Mouse (Mus musculus): ENCODE results near the gene Iqca. TPM values are rescaled to one million over a fixed set of nuclear protein-coding genes. Genes with fewer than 3 reads are reported as not detected.

Gene Iqca
- polyA plus RNA-seq, 1 experiment from 2014 or later: not detected

DNA sequence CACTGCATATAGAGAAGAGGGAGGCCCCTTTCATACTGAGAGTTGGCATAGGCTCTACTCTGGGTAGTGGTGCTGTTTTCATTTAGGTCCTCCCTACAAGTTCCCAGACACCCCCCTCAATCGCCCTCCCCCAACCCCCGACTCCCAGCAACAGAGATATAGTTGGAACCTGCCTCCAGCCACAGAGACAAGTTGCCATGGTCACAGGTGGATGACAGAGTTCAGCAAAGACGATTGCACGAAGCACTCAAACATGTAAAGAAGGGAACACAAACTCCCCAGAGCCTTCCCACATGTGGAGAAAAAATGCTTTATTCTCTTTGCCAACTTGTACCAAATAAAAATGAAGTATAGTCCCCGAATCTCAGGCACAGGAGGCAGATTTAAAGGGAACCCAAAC, 29.3 kb upstream of the Iqca start:
- WGBS: 70% methylated on average over 5 of the region's 5 CpGs
- H3K9me3 ChIP-seq (ENCODE audit: control insufficient read depth, low read length): no peaks in the 10 kb centered on the region
- no peaks in the 10 kb centered on the region for H3K4me1 ChIP-seq (replicated peaks; ENCODE audit: control insufficient read depth, insufficient read depth, low read length)
- no peaks in the 10 kb centered on the region for H3K36me3 ChIP-seq (ENCODE audit: control insufficient read depth, insufficient read depth, low read length)
- DNase-seq (ENCODE audit: low spot score) (no peak), ATAC-seq (replicated peaks; ENCODE audit: low FRiP score) (no peak)
- no peak overlapping the region for H3K27ac ChIP-seq (ENCODE audit: low read depth, low read length)
- H3K4me3 ChIP-seq (ENCODE audit: low read depth, low read length): no peak overlapping the region
- no peak overlapping the region for H3K4me2 ChIP-seq
- H3K9ac ChIP-seq (ENCODE audit: low read depth, low read length): no peak overlapping the region
- H3K27me3 ChIP-seq (replicated peaks; ENCODE audit: control insufficient read depth, insufficient read depth, low read length): no peaks in the 10 kb centered on the region

GRCm38 (mm10) chr1:90180966-90181699, 27.9 kb upstream of the Iqca start:
- Histone ChIP-seq H3K27ac (ENCODE audit: low read depth, low read length) (no peak overlapping the region), H3K4me3 (ENCODE audit: low read depth, low read length) (no peak overlapping the region), H3K9me3 (ENCODE audit: control insufficient read depth, low read length) (no peaks in the 10 kb centered on the region), H3K27me3 (replicated peaks; ENCODE audit: control insufficient read depth, insufficient read depth, low read length) (no peaks in the 10 kb centered on the region), H3K4me2 (no peak overlapping the region), H3K36me3 (ENCODE audit: control insufficient read depth, insufficient read depth, low read length) (no peaks in the 10 kb centered on the region), H3K4me1 (replicated peaks; ENCODE audit: control insufficient read depth, insufficient read depth, low read length) (no peaks in the 10 kb centered on the region), H3K9ac (ENCODE audit: low read depth, low read length) (no peak overlapping the region)
- ATAC-seq (replicated peaks; ENCODE audit: low FRiP score) (no peak), DNase-seq (ENCODE audit: low spot score) (no peak)
- WGBS: 78% methylated on average over 12 of the region's 12 CpGs

DNA sequence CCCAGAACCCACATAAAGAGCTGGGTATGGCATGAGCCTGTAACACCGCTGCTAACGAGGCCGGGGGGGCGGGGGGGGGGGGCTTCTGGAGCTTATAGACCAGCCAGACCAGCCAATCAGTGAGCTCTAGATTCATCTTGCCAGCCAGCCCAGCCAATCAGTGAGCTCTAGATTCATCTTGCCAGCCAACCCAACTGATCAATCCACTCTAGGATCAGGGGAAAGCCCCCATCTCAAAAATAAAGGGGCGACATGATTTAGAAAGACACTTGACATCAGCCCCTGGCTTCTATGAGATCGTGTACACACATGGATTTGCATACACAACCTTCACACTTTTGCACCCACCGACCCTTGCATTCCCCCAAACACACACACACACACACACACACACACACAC, 27.3 kb upstream of the Iqca start:
- Histone ChIP-seq H3K27ac (ENCODE audit: low read depth, low read length) (no peak overlapping the region), H3K9ac (ENCODE audit: low read depth, low read length) (no peak overlapping the region), H3K9me3 (ENCODE audit: control insufficient read depth, low read length) (no peaks in the 10 kb centered on the region), H3K4me2 (no peak overlapping the region), H3K4me3 (ENCODE audit: low read depth, low read length) (no peak overlapping the region), H3K4me1 (replicated peaks; ENCODE audit: control insufficient read depth, insufficient read depth, low read length) (no peaks in the 10 kb centered on the region), H3K27me3 (replicated peaks; ENCODE audit: control insufficient read depth, insufficient read depth, low read length) (no peaks in the 10 kb centered on the region), H3K36me3 (ENCODE audit: control insufficient read depth, insufficient read depth, low read length) (no peaks in the 10 kb centered on the region)
- no peak for DNase-seq (ENCODE audit: low spot score)
- no peak for ATAC-seq (replicated peaks; ENCODE audit: low FRiP score)
- 74% methylated on average over 7 of the region's 7 CpGs for WGBS

- no peaks in the 10 kb centered on the region for H3K9me3 ChIP-seq (ENCODE audit: control insufficient read depth, low read length)
- DNase-seq (ENCODE audit: low spot score) (no peak), ATAC-seq (replicated peaks; ENCODE audit: low FRiP score) (no peak)
- 54% methylated on average over 5 of the region's 5 CpGs for WGBS
- no peak overlapping the region for H3K4me2 ChIP-seq
- H3K9ac ChIP-seq (ENCODE audit: low read depth, low read length): no peak overlapping the region
- H3K27ac ChIP-seq (ENCODE audit: low read depth, low read length): no peak overlapping the region
- H3K36me3 ChIP-seq (ENCODE audit: control insufficient read depth, insufficient read depth, low read length): no peaks in the 10 kb centered on the region
- H3K4me1 ChIP-seq (replicated peaks; ENCODE audit: control insufficient read depth, insufficient read depth, low read length): no peaks in the 10 kb centered on the region
- no peak overlapping the region for H3K4me3 ChIP-seq (ENCODE audit: low read depth, low read length)
- no peaks in the 10 kb centered on the region for H3K27me3 ChIP-seq (replicated peaks; ENCODE audit: control insufficient read depth, insufficient read depth, low read length)
These were observed 24.8 kb upstream of the Iqca start for GRCm38 (mm10) chr1:90177978-90178377.

GRCm38 (mm10) chr1:90177565-90177964, 24.4 kb upstream of the Iqca start:
- H3K9ac ChIP-seq (ENCODE audit: low read depth, low read length): no peak overlapping the region
- no peak for DNase-seq (ENCODE audit: low spot score)
- no peak overlapping the region for H3K4me2 ChIP-seq
- H3K4me1 ChIP-seq (replicated peaks; ENCODE audit: control insufficient read depth, insufficient read depth, low read length): no peaks in the 10 kb centered on the region
- no peak for ATAC-seq (replicated peaks; ENCODE audit: low FRiP score)
- no peaks in the 10 kb centered on the region for H3K27me3 ChIP-seq (replicated peaks; ENCODE audit: control insufficient read depth, insufficient read depth, low read length)
- no peak overlapping the region for H3K27ac ChIP-seq (ENCODE audit: low read depth, low read length)
- no peaks in the 10 kb centered on the region for H3K36me3 ChIP-seq (ENCODE audit: control insufficient read depth, insufficient read depth, low read length)
- no peaks in the 10 kb centered on the region for H3K9me3 ChIP-seq (ENCODE audit: control insufficient read depth, low read length)
- no peak overlapping the region for H3K4me3 ChIP-seq (ENCODE audit: low read depth, low read length)

DNA sequence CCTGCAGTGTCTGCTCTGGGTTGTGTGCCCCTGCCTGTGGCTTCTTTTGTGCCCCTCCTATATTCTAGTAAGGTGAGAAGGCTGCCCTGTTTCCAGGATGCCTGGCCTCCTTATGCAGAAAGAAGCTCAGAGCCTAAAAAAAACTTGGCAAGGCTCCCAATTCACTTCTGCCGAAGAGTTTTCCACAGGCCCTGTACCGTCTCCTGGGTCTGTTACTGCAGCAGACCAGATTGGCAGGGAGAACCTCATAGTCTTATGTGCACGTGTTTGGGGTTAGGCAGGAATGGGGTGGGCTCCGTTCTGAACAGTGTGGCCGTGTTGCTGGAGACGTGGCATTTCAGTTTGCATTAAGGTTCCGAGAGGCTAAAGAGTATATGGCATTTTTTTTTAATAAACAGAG, 23.0 kb upstream of the Iqca start:
- Histone ChIP-seq H3K4me1 (replicated peaks; ENCODE audit: control insufficient read depth, insufficient read depth, low read length) (no peaks in the 10 kb centered on the region), H3K36me3 (ENCODE audit: control insufficient read depth, insufficient read depth, low read length) (no peaks in the 10 kb centered on the region), H3K9me3 (ENCODE audit: control insufficient read depth, low read length) (no peaks in the 10 kb centered on the region), H3K27ac (ENCODE audit: low read depth, low read length) (no peak overlapping the region), H3K27me3 (replicated peaks; ENCODE audit: control insufficient read depth, insufficient read depth, low read length) (no peaks in the 10 kb centered on the region), H3K9ac (ENCODE audit: low read depth, low read length) (no peak overlapping the region), H3K4me3 (ENCODE audit: low read depth, low read length) (no peak overlapping the region), H3K4me2 (no peak overlapping the region)
- no peak for ATAC-seq (replicated peaks; ENCODE audit: low FRiP score)
- WGBS: 79% methylated on average over 7 of the region's 7 CpGs
- no peak for DNase-seq (ENCODE audit: low spot score)

- Histone ChIP-seq H3K27ac (ENCODE audit: low read depth, low read length) (no peak overlapping the region), H3K4me2 (no peak overlapping the region), H3K9me3 (ENCODE audit: control insufficient read depth, low read length) (no peaks in the 10 kb centered on the region), H3K9ac (ENCODE audit: low read depth, low read length) (no peak overlapping the region), H3K4me1 (replicated peaks; ENCODE audit: control insufficient read depth, insufficient read depth, low read length) (no peaks in the 10 kb centered on the region), H3K36me3 (ENCODE audit: control insufficient read depth, insufficient read depth, low read length) (no peaks in the 10 kb centered on the region), H3K4me3 (ENCODE audit: low read depth, low read length) (no peak overlapping the region), H3K27me3 (replicated peaks; ENCODE audit: control insufficient read depth, insufficient read depth, low read length) (no peaks in the 10 kb centered on the region)
- WGBS: 65% methylated on average over 8 of the region's 8 CpGs
- ATAC-seq (replicated peaks; ENCODE audit: low FRiP score) (no peak), DNase-seq (ENCODE audit: low spot score) (no peak)
These were observed 21.1 kb upstream of the Iqca start for GRCm38 (mm10) chr1:90174338-90174737.

- H3K9ac ChIP-seq (ENCODE audit: low read depth, low read length): no peak overlapping the region
- no peaks in the 10 kb centered on the region; the same call in 1 of the 2 replicates for H3K4me1 ChIP-seq (replicated peaks; ENCODE audit: control insufficient read depth, insufficient read depth, low read length)
- no peak overlapping the region for H3K4me3 ChIP-seq (ENCODE audit: low read depth, low read length)
- DNase-seq (ENCODE audit: low spot score): no peak
- H3K27ac ChIP-seq (ENCODE audit: low read depth, low read length): no peak overlapping the region
- no peak overlapping the region for H3K4me2 ChIP-seq
- H3K9me3 ChIP-seq (ENCODE audit: control insufficient read depth, low read length): no peaks in the 10 kb centered on the region
- 39% methylated on average over 3 of the region's 3 CpGs for WGBS
- H3K36me3 ChIP-seq (ENCODE audit: control insufficient read depth, insufficient read depth, low read length): no peaks in the 10 kb centered on the region
- H3K27me3 ChIP-seq (replicated peaks; ENCODE audit: control insufficient read depth, insufficient read depth, low read length): 0 out of 2 replicates have a peak, but pooled peaks cover 2% of the 10 kb centered on the region
- no peak for ATAC-seq (replicated peaks; ENCODE audit: low FRiP score)
These were observed 11.1 kb upstream of the Iqca start for GRCm38 (mm10) chr1:90164319-90164718.

- H3K27ac ChIP-seq (ENCODE audit: low read depth, low read length): no peak overlapping the region
- no peaks in the 10 kb centered on the region for H3K36me3 ChIP-seq (ENCODE audit: control insufficient read depth, insufficient read depth, low read length)
- H3K9ac ChIP-seq (ENCODE audit: low read depth, low read length): no peak overlapping the region
- H3K4me2 ChIP-seq: no peak overlapping the region
- H3K4me3 ChIP-seq (ENCODE audit: low read depth, low read length): no peak overlapping the region
- no peak for ATAC-seq (replicated peaks; ENCODE audit: low FRiP score)
- no peaks in the 10 kb centered on the region for H3K9me3 ChIP-seq (ENCODE audit: control insufficient read depth, low read length)
- WGBS: 78% methylated on average over 7 of the region's 7 CpGs
- no peak for DNase-seq (ENCODE audit: low spot score)
- H3K27me3 ChIP-seq (replicated peaks; ENCODE audit: control insufficient read depth, insufficient read depth, low read length): 0 out of 2 replicates have a peak, but pooled peaks cover 2% of the 10 kb centered on the region
- H3K4me1 ChIP-seq (replicated peaks; ENCODE audit: control insufficient read depth, insufficient read depth, low read length): no peaks in the 10 kb centered on the region; the same call in 1 of the 2 replicates
These were observed 10.0 kb upstream of the Iqca start for GRCm38 (mm10) chr1:90163161-90163560.

Measured in liver, embryonic 11.5 days (tissue).